Mouse (Mus musculus) kidney, embryonic 16.5 days (tissue): ENCODE results near the gene Fam71e2. TPM values are rescaled to one million over a fixed set of nuclear protein-coding genes. Genes with fewer than 3 reads are reported as not detected.
A peak's percentile ranks its signal among the peaks of the same experiment; 100 is the strongest.

ENCODE experiments used
- ATAC-seq: fragments of 200-750 bp; cut with Nextera tagmentation; 2 replicates; pipeline ENCODE4 v1.8.0; 2017; ENCODE audit warnings: moderate TSS enrichment; ENCODE audit not compliant: low FRiP score, low TSS enrichment
- H3K27ac ChIP-seq: fragments of 300-500 bp; sonication (generic); 2 replicates; pipeline ENCODE4 v1.5.1; 2014; ENCODE audit warnings: low read length
- H3K27me3 ChIP-seq: fragments of 300-500 bp; sonication (generic); 2 replicates; pipeline ENCODE4 v1.6.1; 2014; ENCODE audit warnings: low read length, control low read depth, mixed read lengths; ENCODE audit not compliant: insufficient read depth
- H3K36me3 ChIP-seq: fragments of 300-500 bp; sonication (generic); 2 replicates; pipeline ENCODE4 v1.6.1; 2014; ENCODE audit warnings: low read length, control low read depth, mixed read lengths; ENCODE audit not compliant: insufficient read depth
- H3K4me1 ChIP-seq: fragments of 300-500 bp; sonication (generic); 2 replicates; pipeline ENCODE4 v1.6.1; 2014; ENCODE audit warnings: low read length, control low read depth, mixed read lengths; ENCODE audit not compliant: insufficient read depth
- H3K4me2 ChIP-seq: fragments of 300-500 bp; sonication (generic); replicated peaks from 2 replicates; pipeline ENCODE4 v1.6.1; 2014; ENCODE audit warnings: low read depth, low read length
- H3K4me3 ChIP-seq: fragments of 300-500 bp; sonication (generic); 2 replicates; pipeline ENCODE4 v1.5.1; 2014; ENCODE audit warnings: mild to moderate bottlenecking, low read length
- H3K9ac ChIP-seq: fragments of 300-500 bp; sonication (generic); replicated peaks from 2 replicates; pipeline ENCODE4 v1.6.1; 2014; ENCODE audit warnings: low read length
- H3K9me3 ChIP-seq: fragments of 300-500 bp; sonication (generic); 2 replicates; pipeline ENCODE4 v1.6.1; 2016; ENCODE audit warnings: low read length, control low read depth
- WGBS: fragments of 180-500 bp; shearing (Covaris S2); extraction: QIAGEN DNeasy Blood & Tissue Kit; methylation state at CpG from one replicate; pipeline ENCODE4 v1.1.7; 2014; 5-methylcytosine and 5-hydroxymethylcytosine counted together
- polyA plus RNA-seq: library from polyadenylated mRNA; unstranded; fragments of >200 nt; fragmentation: Nextera tagmentation; extraction: Ambion mirVana; gene quantifications from 2 replicates; pipeline ENCODE4 v1.2.1, GENCODE M21; 2015

The Fam71e2 gene
- polyA plus RNA-seq, 1 experiment from 2014 or later, result not detected

- ATAC-seq, result no peak
Observed at GRCm38 (mm10) chr7:4741151-4741550, 30.0 kb downstream of the Fam71e2 start.

GRCm38 (mm10) chr7:4740309-4740727 is 30.8 kb downstream of the Fam71e2 start:
- Histone ChIP-seq H3K36me3 (peaks cover 5% of the 10 kb centered on the region), H3K27ac (peak overlapping the region; percentile 95), H3K4me3 (peak overlapping the region; percentile 87), H3K4me2 (peak overlapping the region; percentile 89), H3K9me3 (no peaks in the 10 kb centered on the region), H3K9ac (peak overlapping the region; percentile 93), H3K4me1 (peaks cover 28% of the 10 kb centered on the region), H3K27me3 (no peaks in the 10 kb centered on the region)
- ATAC-seq, result peak; percentile 39
- under 1% methylated on average over 12 of the region's 14 CpGs for WGBS

More at GRCm38 (mm10) chr7:4741151-4741550, 30.0 kb downstream of the Fam71e2 start:
- H3K4me2 ChIP-seq, result peak overlapping the region; percentile 89
- peaks cover 9% of the 10 kb centered on the region for H3K36me3 ChIP-seq
- H3K9me3 ChIP-seq, result no peaks in the 10 kb centered on the region
- H3K4me3 ChIP-seq, result peak overlapping the region; percentile 87
- peak overlapping the region; percentile 95 for H3K27ac ChIP-seq
- no peaks in the 10 kb centered on the region for H3K27me3 ChIP-seq
- peak overlapping the region; percentile 93 for H3K9ac ChIP-seq
- 6% methylated on average over 4 of the region's 4 CpGs for WGBS
- H3K4me1 ChIP-seq, result peaks cover 28% of the 10 kb centered on the region

GRCm38 (mm10) chr7:4739544-4740275 is 31.4 kb downstream of the Fam71e2 start, which contains the start of gene Kmt5c:
Gene Kmt5c, plus strand, starts transcription at chr7:4740115.
- H3K9me3 ChIP-seq, result no peaks in the 10 kb centered on the region
- H3K36me3 ChIP-seq, result peaks cover 5% of the 10 kb centered on the region
- under 1% methylated on average over 33 of the region's 44 CpGs for WGBS
- peak within 1 kb of the TSS; percentile 87 for H3K4me3 ChIP-seq
- H3K9ac ChIP-seq, result peak within 1 kb of the TSS; percentile 93
- peak; percentile 98 for ATAC-seq
- H3K27me3 ChIP-seq, result no peaks in the 10 kb centered on the region
- H3K4me2 ChIP-seq, result peak within 1 kb of the TSS; percentile 89
- H3K27ac ChIP-seq, result peak within 1 kb of the TSS; percentile 95
- H3K4me1 ChIP-seq, result peaks cover 28% of the 10 kb centered on the region

GRCm38 (mm10) chr7:4739041-4739543 is 32.0 kb downstream of the Fam71e2 start:
- Histone ChIP-seq H3K4me1 (peaks cover 28% of the 10 kb centered on the region), H3K9me3 (no peaks in the 10 kb centered on the region), H3K27ac (peak overlapping the region; percentile 59), H3K36me3 (peaks cover 2% of the 10 kb centered on the region), H3K9ac (peak overlapping the region; percentile 50), H3K4me2 (peak overlapping the region; percentile 55), H3K27me3 (no peaks in the 10 kb centered on the region), H3K4me3 (peak overlapping the region; percentile 87)
- ATAC-seq, result no peak
- 45% methylated on average over 10 of the region's 10 CpGs for WGBS

- ATAC-seq, result no peak
- Histone ChIP-seq H3K9me3 (no peaks in the 10 kb centered on the region), H3K36me3 (no peaks in the 10 kb centered on the region), H3K27me3 (no peaks in the 10 kb centered on the region), H3K9ac (no peak overlapping the region), H3K4me3 (no peak overlapping the region), H3K27ac (no peak overlapping the region), H3K4me1 (no peaks in the 10 kb centered on the region), H3K4me2 (no peak overlapping the region)
- WGBS, result 63% methylated on average over 6 of the region's 6 CpGs
Observed at GRCm38 (mm10) chr7:4732968-4733392, 38.1 kb downstream of the Fam71e2 start.

- Histone ChIP-seq H3K9ac (no peak overlapping the region), H3K4me2 (no peak overlapping the region), H3K27me3 (no peaks in the 10 kb centered on the region), H3K27ac (no peak overlapping the region), H3K9me3 (no peaks in the 10 kb centered on the region), H3K4me1 (no peaks in the 10 kb centered on the region), H3K4me3 (no peak overlapping the region), H3K36me3 (no peaks in the 10 kb centered on the region)
- WGBS, result 84% methylated on average over 5 of the region's 5 CpGs
- no peak for ATAC-seq
Observed at GRCm38 (mm10) chr7:4731090-4731489, 40.0 kb downstream of the Fam71e2 start.

GRCm38 (mm10) chr7:4725169-4725568 is 45.9 kb downstream of the Fam71e2 start, which contains the start of gene Tmem150b:
Gene Tmem150b, minus strand, starts transcription at chr7:4725249.
- 78% methylated on average over 7 of the region's 7 CpGs for WGBS
- H3K4me3 ChIP-seq, result no peak within 1 kb of the TSS
- ATAC-seq, result no peak

GRCm38 (mm10) chr7:4724359-4724758 is 46.7 kb downstream of the Fam71e2 start:
- Histone ChIP-seq H3K4me3 (no peak overlapping the region), H3K27ac (no peak overlapping the region), H3K9me3 (no peaks in the 10 kb centered on the region), H3K36me3 (no peaks in the 10 kb centered on the region), H3K4me1 (no peaks in the 10 kb centered on the region), H3K27me3 (no peaks in the 10 kb centered on the region), H3K9ac (no peak overlapping the region), H3K4me2 (no peak overlapping the region)
- no peak for ATAC-seq
- WGBS, result 37% methylated on average over 3 of the region's 3 CpGs

More at GRCm38 (mm10) chr7:4725169-4725568, 45.9 kb downstream of the Fam71e2 start, which contains the start of gene Tmem150b:
- no peak within 1 kb of the TSS for H3K27ac ChIP-seq
- no peaks in the 10 kb centered on the region for H3K9me3 ChIP-seq
- no peaks in the 10 kb centered on the region for H3K36me3 ChIP-seq
- no peaks in the 10 kb centered on the region for H3K27me3 ChIP-seq
- H3K9ac ChIP-seq, result no peak within 1 kb of the TSS
- H3K4me2 ChIP-seq, result no peak within 1 kb of the TSS
- no peaks in the 10 kb centered on the region for H3K4me1 ChIP-seq

- Histone ChIP-seq H3K27ac (no peak overlapping the region), H3K36me3 (no peaks in the 10 kb centered on the region), H3K9me3 (no peaks in the 10 kb centered on the region), H3K27me3 (no peaks in the 10 kb centered on the region), H3K4me3 (peak overlapping the region; percentile 24; the same call in 1 of the 2 replicates), H3K4me1 (no peaks in the 10 kb centered on the region), H3K9ac (no peak overlapping the region), H3K4me2 (peak overlapping the region; percentile 48)
- 35% methylated on average over 12 of the region's 12 CpGs for WGBS
- peak; percentile 62 for ATAC-seq
Observed at GRCm38 (mm10) chr7:4723508-4723907, 47.6 kb downstream of the Fam71e2 start.

- ATAC-seq, result no peak
- no peak overlapping the region for H3K4me2 ChIP-seq
- no peak overlapping the region for H3K27ac ChIP-seq
- no peaks in the 10 kb centered on the region for H3K4me1 ChIP-seq
- no peak overlapping the region for H3K4me3 ChIP-seq
- no peaks in the 10 kb centered on the region for H3K27me3 ChIP-seq
- H3K9ac ChIP-seq, result no peak overlapping the region
- 95% methylated on average over 3 of the region's 3 CpGs for WGBS
- H3K36me3 ChIP-seq, result 0 out of 2 replicates have a peak, but pooled peaks cover 8% of the 10 kb centered on the region
- no peaks in the 10 kb centered on the region for H3K9me3 ChIP-seq
Observed at GRCm38 (mm10) chr7:4719276-4719675, 51.8 kb downstream of the Fam71e2 start.
